Mouse (Mus musculus) gastrocnemius, postnatal 25 days (tissue): Measurements from ENCODE around the gene Mfap1a. TPM values are rescaled to one million over a fixed set of nuclear protein-coding genes. Genes with fewer than 3 reads are reported as not detected.
"Not testable (repeated sequence)": the region's sequence is repeated elsewhere in the genome, so short reads cannot be mapped to it uniquely, and the experiment has no call there.

Source experiments
- DNase-seq: peaks from one replicate; pipeline ENCODE4 v3.0.0; 2022
- long read RNA-seq, 2 experiments: library from polyadenylated mRNA; stranded (forward); transcript quantifications; one replicate each; pipeline ENCODE4 v2.0.0; 2021
- total RNA-seq, 2 experiments: library from RNA; stranded (reverse); gene quantifications; 1 replicate in 1 of 2; 2 replicates in 1 of 2; pipeline ENCODE4 v1.2.3; 2021

The Mfap1a gene
- total RNA-seq, result 10 to 100 TPM; 13.2 to 13.9 TPM
- long read RNA-seq, experiment 1, full-length matches to known transcripts, result 9 of 15 reads
- long read RNA-seq, experiment 1, partial matches to known transcripts, result 1 of 15 reads
- long read RNA-seq, experiment 1, other reads (novel, unspliced or antisense), result 5 of 15 reads
- long read RNA-seq, experiment 2, full-length matches to known transcripts, result 12 of 15 reads
- long read RNA-seq, experiment 2, partial matches to known transcripts, result 0 of 15 reads
- long read RNA-seq, experiment 2, other reads (novel, unspliced or antisense), result 3 of 15 reads

- peak; percentile 75 for DNase-seq
These were observed at the start of gene Mfap1a, which contains the start of gene Wdr76 for GRCm38 (mm10) chr2:121505942-121506882. Gene Mfap1a, minus strand, starts transcription at chr2:121506665. Gene Wdr76, plus strand, starts transcription at chr2:121506723.

DNA sequence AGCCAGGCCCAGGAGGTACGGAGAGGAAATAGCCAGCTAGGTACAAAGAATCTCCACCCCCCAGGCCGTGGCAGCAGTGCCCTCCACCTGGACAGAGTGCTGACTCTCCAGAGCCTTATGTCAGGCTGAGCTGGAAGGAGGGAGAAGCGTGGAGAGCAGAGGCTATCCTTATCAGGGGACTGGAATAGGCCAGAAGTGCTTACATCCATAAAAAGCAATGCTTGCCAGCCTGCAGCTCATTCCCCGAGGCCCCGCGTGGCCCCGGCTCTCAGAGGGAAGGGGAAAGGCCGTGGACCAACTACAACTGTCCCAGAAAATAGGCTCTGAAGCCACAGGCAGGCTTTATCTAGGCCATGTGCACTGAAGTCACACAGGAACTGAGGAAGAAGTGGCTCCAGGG, 44.8 kb upstream of the Mfap1a start:
- no peak for DNase-seq

DNA sequence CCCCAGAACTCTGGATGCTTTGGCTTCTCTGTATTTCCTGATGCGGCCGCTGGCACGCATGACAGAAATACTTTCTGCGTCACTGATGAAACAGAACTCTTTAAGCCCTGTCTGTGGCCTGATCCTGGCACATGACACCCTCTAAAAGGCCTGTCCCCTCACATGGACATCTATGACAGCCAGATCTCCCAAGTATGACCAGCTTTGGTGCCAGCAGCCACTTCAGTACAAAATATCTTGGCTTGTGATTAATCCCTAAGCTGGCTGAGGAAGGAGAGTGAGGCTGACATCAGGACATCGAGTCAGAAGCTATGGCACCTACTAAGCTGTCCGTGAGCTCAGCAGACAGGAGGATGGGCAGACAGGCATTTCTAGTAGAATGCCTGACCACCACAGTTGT, 43.2 kb upstream of the Mfap1a start:
- DNase-seq, result no peak

- no peak for DNase-seq
These were observed 38.4 kb upstream of the Mfap1a start for GRCm38 (mm10) chr2:121544829-121545228.

- DNase-seq, result no peak
These were observed 18.6 kb upstream of the Mfap1a start for GRCm38 (mm10) chr2:121525056-121525455.

DNA sequence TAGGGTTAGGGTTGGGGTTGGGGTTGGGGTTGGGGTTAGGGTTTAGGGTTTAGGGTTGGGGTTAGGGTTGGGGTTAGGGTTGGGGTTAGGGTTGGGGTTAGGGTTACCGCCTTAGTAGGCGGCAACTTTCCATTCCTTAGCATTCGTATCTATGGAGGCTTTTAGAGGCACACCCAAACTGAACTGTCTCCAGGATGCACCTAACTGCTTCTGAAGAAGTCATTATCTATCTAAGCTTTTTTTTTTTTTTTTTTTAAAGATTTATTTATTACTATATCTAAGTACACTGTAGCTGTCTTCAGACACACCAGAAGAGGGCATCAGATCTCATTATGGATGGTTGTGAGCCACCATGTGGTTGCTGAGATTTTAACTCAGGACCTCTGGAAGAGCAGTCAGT, 16.4 kb upstream of the Mfap1a start:
- DNase-seq, result not testable (repeated sequence)

DNA sequence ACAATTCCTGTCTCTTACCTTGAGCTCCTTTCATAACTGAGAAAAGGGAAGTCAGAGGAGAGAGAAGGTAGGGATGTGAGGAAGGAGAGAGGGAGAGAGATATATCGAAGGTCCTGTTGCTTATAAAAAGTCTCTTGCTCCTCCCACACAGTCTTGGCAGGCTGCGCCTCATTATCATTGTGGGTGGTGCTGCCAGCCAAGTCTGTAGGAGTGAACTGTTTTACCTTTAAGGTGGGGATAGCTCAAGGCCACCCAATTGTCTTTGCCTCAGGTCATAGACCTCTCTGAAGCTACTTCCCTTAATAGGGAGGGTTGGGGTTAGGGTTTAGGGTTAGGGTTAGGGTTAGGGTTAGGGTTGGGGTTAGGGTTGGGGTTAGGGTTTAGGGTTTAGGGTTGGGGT, 15.5 kb upstream of the Mfap1a start:
- DNase-seq, result no peak

DNA sequence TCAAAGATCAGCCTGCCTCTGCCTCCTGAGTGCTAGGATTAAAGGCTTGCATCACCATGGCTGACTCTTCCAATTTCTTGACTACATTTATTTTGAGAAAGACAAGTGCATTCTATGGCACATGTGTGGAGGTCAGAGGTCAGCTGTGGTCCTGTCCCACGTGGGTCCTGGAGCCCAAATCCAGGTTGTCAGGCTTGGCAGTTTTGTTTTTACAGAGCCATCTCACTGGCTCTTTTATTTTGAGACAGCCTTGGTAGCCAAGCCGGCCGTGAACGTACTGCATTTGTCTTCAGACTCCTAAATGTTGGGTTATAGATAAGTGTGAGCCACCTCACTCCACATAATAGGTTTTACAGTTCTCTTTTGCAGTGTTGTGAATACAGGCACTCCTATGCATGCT, 12.2 kb upstream of the Mfap1a start:
- DNase-seq, result not testable (repeated sequence)

GRCm38 (mm10) chr2:121518106-121518505, 11.6 kb upstream of the Mfap1a start:
- DNase-seq, result no peak

- no peak for DNase-seq
These were observed 7.7 kb upstream of the Mfap1a start for GRCm38 (mm10) chr2:121514211-121514610.

- DNase-seq, result not testable (repeated sequence)
These were observed 6.7 kb upstream of the Mfap1a start for GRCm38 (mm10) chr2:121512991-121513765.

GRCm38 (mm10) chr2:121511401-121511800, 4.9 kb upstream of the Mfap1a start:
- DNase-seq, result no peak

DNA sequence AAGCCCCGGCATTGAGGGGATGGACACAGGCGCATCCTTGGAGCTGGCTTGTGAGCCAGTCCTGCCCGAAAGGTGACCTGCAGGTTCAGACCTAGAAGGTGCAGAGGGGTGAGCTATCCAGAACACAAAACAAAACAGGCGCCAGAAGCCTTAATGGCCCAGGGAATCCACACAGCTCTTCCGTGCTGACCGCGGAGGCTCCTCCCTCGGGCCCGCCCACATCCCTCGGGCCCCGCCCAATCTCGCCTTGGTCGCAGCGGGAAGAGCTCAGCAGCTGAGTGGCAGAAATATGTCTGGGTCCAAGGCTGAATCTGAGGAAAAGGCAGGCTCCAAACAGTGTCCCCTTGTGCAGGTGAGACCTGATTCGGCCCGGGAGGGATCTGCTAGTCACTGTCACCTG, 3.1 kb upstream of the Mfap1a start:
- DNase-seq, result peak; percentile 57

- no peak for DNase-seq
These were observed 1.5 kb upstream of the Mfap1a start for GRCm38 (mm10) chr2:121507951-121508330.

GRCm38 (mm10) chr2:121507173-121507950, 897 bp upstream of the Mfap1a start:
- DNase-seq, result no peak

- DNase-seq, result not testable (repeated sequence)
These were observed 4.9 kb downstream of the Mfap1a start for GRCm38 (mm10) chr2:121501550-121501949.

GRCm38 (mm10) chr2:121484403-121484802, 22.1 kb downstream of the Mfap1a start:
- DNase-seq, result not testable (repeated sequence)

- DNase-seq, result no peak
These were observed 22.9 kb downstream of the Mfap1a start for GRCm38 (mm10) chr2:121483576-121483975.

DNA sequence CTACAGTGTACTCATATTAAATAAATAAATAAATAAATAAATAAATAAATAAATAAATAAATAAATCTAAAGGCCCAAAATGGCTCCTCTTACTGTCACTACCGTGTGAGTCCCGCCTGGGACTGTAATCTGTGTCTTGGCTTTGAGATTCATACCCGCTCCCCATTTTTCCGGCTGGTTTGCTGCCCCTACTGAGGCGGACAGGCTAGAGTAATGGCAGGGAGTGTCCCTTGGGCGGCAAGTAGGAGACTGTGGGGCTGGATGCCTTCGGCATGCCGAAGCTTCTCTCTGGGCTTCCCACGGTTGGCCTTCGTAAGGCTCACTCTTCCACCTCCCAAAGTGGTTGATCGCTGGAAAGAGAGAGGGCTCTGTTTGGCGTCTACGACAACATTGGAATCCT, 25.5 kb downstream of the Mfap1a start:
- not testable (repeated sequence) for DNase-seq

DNA sequence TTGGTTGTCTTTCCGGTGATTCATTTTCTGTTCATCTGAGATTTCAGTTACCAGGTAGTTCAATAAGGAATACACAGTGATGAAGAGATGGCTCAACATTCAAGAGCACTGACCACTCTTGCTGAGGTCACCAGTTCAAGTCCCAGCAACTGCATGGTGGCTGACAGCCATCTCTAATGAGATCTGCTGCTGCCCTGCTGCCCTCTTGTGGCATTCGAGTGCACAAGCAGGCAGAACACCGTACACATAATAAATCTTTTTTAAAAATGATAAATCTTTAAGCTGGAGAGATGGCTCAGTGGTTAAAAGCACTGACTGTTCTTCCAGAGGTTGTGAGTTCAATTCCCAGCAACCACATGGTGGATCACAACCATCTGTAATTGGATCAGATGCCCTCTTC, 26.0 kb downstream of the Mfap1a start:
- DNase-seq, result no peak

GRCm38 (mm10) chr2:121477491-121478266, 28.8 kb downstream of the Mfap1a start:
- DNase-seq, result no peak
